Mouse (Mus musculus) embryonic facial prominence, embryonic 10.5 days (tissue): ENCODE results near the gene Cog4. TPM values are rescaled to one million over a fixed set of nuclear protein-coding genes. Genes with fewer than 3 reads are reported as not detected.
A peak's percentile ranks its signal among the peaks of the same experiment; 100 is the strongest.

ENCODE experiments used
- DNase-seq: peaks from one replicate; pipeline ENCODE4 v3.0.0-alpha.2; 2017; ENCODE audit warnings: low spot score
- H3K27ac ChIP-seq: fragments of 300-500 bp; sonication (generic); replicated peaks from 2 replicates; pipeline ENCODE4 v1.5.1; 2016; ENCODE audit warnings: mild to moderate bottlenecking
- H3K27me3 ChIP-seq: fragments of 300-500 bp; sonication (generic); replicated peaks from 2 replicates; pipeline ENCODE4 v1.6.1; 2016; ENCODE audit warnings: low read depth, mild to moderate bottlenecking; ENCODE audit not compliant: poor library complexity, severe bottlenecking
- H3K36me3 ChIP-seq: fragments of 300-500 bp; sonication (generic); replicated peaks from 2 replicates; pipeline ENCODE4 v1.6.1; 2016; ENCODE audit warnings: mild to moderate bottlenecking, moderate library complexity
- H3K4me1 ChIP-seq: fragments of 300-500 bp; sonication (generic); 2 replicates; pipeline ENCODE4 v1.6.1; 2016
- H3K4me3 ChIP-seq: fragments of 300-500 bp; sonication (generic); 2 replicates; pipeline ENCODE4 v1.5.1; 2016; ENCODE audit warnings: mild to moderate bottlenecking, moderate library complexity
- H3K9me3 ChIP-seq: fragments of 300-500 bp; sonication (generic); 2 replicates; pipeline ENCODE4 v1.6.1; 2016; ENCODE audit warnings: mild to moderate bottlenecking
- WGBS: fragments of 180-500 bp; shearing (Covaris S2); methylation state at CpG from one replicate; pipeline ENCODE4 v1.1.7; 2016; 5-methylcytosine and 5-hydroxymethylcytosine counted together
- polyA plus RNA-seq: library from polyadenylated mRNA; unstranded; fragments of >200 nt; fragmentation: Nextera tagmentation; extraction: Ambion mirVana; gene quantifications from 2 replicates; pipeline ENCODE4 v1.2.1, GENCODE M21; 2016

Gene Cog4
- polyA plus RNA-seq, 1 experiment from 2014 or later, result 83.5 TPM

DNA sequence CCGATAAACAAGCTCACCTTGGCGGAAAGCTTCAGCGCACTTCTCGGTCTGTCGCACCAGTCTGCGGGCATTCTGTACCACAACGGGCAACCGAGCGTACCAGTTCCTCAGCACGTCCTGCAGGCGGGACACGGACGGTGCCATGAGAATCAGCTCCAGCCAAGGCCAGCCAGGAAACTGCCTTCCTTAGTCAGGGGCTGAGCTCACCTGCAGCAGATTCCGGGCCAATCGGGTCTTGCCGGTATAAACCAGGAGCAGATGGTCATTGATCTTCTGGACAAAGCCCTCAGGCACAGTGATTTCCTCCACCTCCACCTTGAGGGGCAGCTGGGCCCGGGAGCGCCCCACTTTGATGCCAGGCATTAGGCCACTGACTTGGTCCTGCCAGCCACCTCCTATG, 37.4 kb downstream of the Cog4 start:
- Histone ChIP-seq H3K4me3 (no peak overlapping the region), H3K27me3 (no peaks in the 10 kb centered on the region), H3K36me3 (peaks cover 100% of the 10 kb centered on the region), H3K9me3 (no peaks in the 10 kb centered on the region), H3K27ac (no peak overlapping the region), H3K4me1 (no peaks in the 10 kb centered on the region)
- DNase-seq, result no peak
- WGBS, result 95% methylated on average over 18 of the region's 18 CpGs

DNA sequence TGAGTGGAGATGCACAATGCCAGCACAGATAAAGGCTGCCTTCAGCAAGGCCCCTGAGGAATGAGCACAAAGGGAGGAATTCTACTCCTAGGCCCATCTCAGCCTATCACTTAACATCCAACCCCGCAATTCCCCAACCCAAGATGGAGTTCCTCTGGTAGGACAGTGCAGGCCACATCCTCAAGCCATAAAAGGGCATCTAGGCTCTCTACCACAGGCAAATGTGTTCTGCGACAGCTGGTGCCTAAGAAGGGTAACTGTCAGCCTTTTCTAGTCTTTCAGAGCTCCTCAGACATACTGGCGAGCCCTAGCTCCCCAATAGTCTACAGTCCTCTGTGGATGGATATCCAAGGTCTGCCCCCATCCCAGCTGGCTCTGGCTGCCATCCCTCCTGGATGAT, 40.2 kb downstream of the Cog4 start:
- Histone ChIP-seq H3K27ac (no peak overlapping the region), H3K4me3 (no peak overlapping the region), H3K4me1 (peaks cover 6% of the 10 kb centered on the region; the same call in 1 of the 2 replicates), H3K27me3 (no peaks in the 10 kb centered on the region), H3K36me3 (peaks cover 97% of the 10 kb centered on the region), H3K9me3 (no peaks in the 10 kb centered on the region)
- no peak for DNase-seq
- WGBS, result 90% methylated on average over 3 of the region's 3 CpGs

DNA sequence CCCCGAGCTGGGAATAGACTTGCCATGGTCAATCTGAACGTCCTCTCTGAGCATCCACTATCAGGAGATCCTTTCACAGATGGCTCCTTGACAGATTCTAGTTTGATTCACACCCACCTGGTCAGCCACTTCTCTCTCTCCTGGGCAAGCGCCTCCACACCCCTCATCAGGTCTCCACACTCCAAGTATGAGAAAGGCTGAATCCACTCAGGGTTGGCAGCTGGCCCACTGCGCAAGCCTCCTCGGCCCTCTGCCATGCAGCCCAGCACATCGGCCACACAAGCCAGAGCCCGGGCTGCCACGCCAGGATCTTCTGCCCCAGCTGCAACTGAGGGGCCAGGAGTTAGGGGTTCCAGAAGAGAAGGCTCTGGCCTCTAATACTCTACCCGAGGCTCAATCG, 41.2 kb downstream of the Cog4 start:
- WGBS, result 90% methylated on average over 10 of the region's 10 CpGs
- Histone ChIP-seq H3K4me1 (peaks cover 6% of the 10 kb centered on the region; the same call in 1 of the 2 replicates), H3K4me3 (no peak overlapping the region), H3K36me3 (peaks cover 95% of the 10 kb centered on the region), H3K27ac (no peak overlapping the region), H3K9me3 (no peaks in the 10 kb centered on the region), H3K27me3 (no peaks in the 10 kb centered on the region)
- no peak for DNase-seq

DNA sequence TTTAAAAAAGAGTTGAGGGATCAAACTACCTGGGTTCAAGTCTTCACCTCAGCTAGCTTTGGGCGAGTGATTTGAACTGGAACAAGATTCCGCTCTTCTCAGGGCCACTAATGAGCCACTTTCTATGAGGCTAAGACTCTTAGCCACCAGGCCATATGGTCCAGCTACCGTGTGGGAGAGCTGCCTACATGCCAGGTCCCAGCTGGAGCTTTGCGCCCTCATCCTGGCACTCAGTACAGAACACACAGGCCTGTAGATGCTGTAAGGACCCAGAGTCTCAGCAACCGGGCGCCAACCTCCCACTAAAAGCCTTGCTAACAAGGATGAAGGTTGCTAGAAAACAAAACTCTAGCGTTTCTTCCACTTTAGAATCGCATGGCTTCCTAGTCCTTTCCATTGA, 42.0 kb downstream of the Cog4 start:
- WGBS, result 94% methylated on average over 8 of the region's 8 CpGs
- H3K36me3 ChIP-seq, result peaks cover 95% of the 10 kb centered on the region
- no peaks in the 10 kb centered on the region for H3K27me3 ChIP-seq
- no peak overlapping the region for H3K4me3 ChIP-seq
- no peak for DNase-seq
- no peaks in the 10 kb centered on the region for H3K9me3 ChIP-seq
- peaks cover 6% of the 10 kb centered on the region; the same call in 1 of the 2 replicates for H3K4me1 ChIP-seq
- no peak overlapping the region for H3K27ac ChIP-seq

DNA sequence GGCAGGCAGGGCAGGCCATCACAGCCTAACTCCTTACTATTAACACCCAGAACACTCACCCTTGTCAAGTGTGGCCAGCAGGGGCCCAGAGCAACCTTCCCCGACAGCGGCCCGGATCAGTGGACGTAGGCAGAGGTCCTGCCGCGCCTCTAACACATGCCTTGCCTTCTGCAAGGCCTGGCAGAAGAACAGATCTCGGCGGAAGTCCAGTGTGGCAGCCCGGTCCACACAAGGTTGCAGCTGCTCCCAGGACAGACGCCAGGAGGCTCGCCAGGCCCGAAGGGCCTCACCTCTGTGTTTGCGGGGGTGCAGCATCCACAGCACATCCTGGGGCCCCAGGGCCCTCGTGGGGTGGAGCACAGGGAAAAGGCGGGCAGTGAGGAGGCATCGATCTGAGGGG, 42.5 kb downstream of the Cog4 start:
- no peak overlapping the region for H3K27ac ChIP-seq
- DNase-seq, result no peak
- peaks cover 95% of the 10 kb centered on the region for H3K36me3 ChIP-seq
- H3K4me1 ChIP-seq, result peaks cover 6% of the 10 kb centered on the region; the same call in 1 of the 2 replicates
- no peak overlapping the region for H3K4me3 ChIP-seq
- H3K9me3 ChIP-seq, result no peaks in the 10 kb centered on the region
- no peaks in the 10 kb centered on the region for H3K27me3 ChIP-seq
- WGBS, result 93% methylated on average over 16 of the region's 16 CpGs

DNA sequence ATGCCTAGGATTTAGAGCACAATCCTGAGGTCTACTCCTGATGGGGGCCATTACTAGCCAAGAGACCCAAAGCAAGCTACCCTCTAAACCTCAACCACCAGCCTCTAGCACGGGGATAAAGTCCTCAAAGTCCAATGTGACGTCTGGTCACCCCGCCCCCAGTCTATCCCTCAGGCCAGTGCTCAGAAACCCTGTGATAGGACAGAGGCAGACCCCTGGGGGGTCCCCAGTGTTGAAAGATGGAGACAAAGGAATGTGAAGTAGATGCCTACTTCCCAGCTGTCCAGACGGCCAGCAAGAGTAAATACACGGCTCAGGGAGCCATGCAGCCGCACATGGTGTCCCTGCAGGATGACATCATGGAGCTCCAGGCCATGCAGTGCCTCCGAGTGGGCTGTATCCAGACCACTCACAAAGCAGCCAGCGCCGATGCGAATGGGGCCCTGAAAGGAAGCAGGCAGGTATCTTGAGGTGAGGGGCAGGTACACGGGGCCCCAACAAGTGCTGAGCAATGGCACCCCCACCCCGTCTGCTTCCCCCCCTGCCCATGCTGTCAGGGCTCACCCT, 43.6 kb downstream of the Cog4 start:
- H3K9me3 ChIP-seq, result no peaks in the 10 kb centered on the region
- no peaks in the 10 kb centered on the region for H3K27me3 ChIP-seq
- 80% methylated on average over 12 of the region's 12 CpGs for WGBS
- no peak overlapping the region; the same call in 1 of the 2 replicates for H3K27ac ChIP-seq
- peaks cover 95% of the 10 kb centered on the region for H3K36me3 ChIP-seq
- peaks cover 6% of the 10 kb centered on the region; the same call in 1 of the 2 replicates for H3K4me1 ChIP-seq
- peak; percentile 17 for DNase-seq
- no peak overlapping the region for H3K4me3 ChIP-seq

DNA sequence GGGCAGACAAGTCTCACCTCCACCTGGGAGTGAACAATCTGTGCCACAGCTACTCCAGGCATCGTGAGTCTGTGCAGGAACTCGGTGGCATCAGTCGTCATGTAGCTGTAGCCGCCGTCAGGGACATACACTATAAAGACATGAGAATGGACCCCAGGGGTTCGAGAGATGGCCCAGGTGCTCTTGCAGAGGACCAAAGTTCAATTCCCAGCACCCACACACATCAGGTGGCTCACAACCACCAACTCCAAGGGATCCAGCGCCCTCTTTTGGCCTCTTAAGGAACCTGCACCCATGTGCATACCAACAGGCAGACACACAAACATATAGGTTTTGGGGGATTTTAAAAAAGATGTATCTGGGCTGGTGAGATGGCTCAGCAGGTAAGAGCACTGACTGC, 45.6 kb downstream of the Cog4 start:
- Histone ChIP-seq H3K27me3 (no peaks in the 10 kb centered on the region), H3K4me1 (peaks cover 6% of the 10 kb centered on the region; the same call in 1 of the 2 replicates), H3K27ac (no peak overlapping the region), H3K36me3 (peaks cover 77% of the 10 kb centered on the region), H3K9me3 (no peaks in the 10 kb centered on the region), H3K4me3 (no peak overlapping the region)
- DNase-seq, result no peak
- 87% methylated on average over 7 of the region's 7 CpGs for WGBS

DNA sequence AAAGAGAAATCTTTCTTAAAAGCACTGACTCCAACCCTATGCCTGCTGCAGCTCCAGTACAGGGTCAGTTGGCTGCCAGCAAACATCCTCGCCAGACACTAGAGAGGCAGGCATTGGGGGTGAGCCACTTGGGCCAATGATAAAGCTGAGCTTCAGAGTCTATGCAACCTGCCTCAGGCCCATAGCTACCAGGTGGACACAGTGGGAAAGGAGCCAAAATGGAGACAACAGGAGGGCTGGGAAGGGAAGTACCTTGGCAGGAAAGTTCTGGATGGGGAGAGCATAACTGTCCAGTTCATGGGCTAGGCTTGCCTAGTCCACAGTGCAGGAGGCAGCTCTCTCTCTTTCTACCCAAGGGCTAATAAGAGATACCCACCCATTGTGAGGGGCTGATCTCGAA, 46.5 kb downstream of the Cog4 start:
- Histone ChIP-seq H3K36me3 (peaks cover 74% of the 10 kb centered on the region), H3K27ac (no peak overlapping the region), H3K4me3 (no peak overlapping the region), H3K4me1 (peaks cover 6% of the 10 kb centered on the region; the same call in 1 of the 2 replicates), H3K27me3 (no peaks in the 10 kb centered on the region), H3K9me3 (no peaks in the 10 kb centered on the region)
- no peak for DNase-seq
- WGBS, result 91% methylated on average over 2 of the region's 2 CpGs

DNA sequence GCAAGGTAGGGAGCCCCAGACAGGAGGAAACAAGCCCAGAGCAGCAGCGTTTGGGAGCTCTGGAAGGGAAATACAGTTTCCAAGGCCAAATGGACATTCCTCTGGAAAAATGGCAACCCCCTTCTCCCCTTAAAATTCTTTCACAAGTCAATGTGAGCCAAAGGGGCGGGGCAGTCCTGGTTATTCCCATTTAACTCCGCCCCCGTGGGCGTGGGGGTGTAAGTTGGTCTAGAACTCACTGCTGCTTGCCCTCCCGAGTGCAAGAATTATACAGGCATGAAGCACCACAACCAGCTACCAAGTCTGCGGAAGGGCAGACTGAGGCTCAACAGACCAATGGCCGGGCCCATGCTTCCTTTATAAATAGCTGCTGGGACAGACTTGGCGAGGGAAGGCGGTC, 48.5 kb downstream of the Cog4 start:
- DNase-seq, result no peak
- Histone ChIP-seq H3K9me3 (no peaks in the 10 kb centered on the region), H3K36me3 (peaks cover 73% of the 10 kb centered on the region), H3K4me1 (peaks cover 5% of the 10 kb centered on the region; the same call in 1 of the 2 replicates), H3K4me3 (no peak overlapping the region), H3K27ac (no peak overlapping the region), H3K27me3 (no peaks in the 10 kb centered on the region)
- WGBS, result 87% methylated on average over 10 of the region's 10 CpGs

DNA sequence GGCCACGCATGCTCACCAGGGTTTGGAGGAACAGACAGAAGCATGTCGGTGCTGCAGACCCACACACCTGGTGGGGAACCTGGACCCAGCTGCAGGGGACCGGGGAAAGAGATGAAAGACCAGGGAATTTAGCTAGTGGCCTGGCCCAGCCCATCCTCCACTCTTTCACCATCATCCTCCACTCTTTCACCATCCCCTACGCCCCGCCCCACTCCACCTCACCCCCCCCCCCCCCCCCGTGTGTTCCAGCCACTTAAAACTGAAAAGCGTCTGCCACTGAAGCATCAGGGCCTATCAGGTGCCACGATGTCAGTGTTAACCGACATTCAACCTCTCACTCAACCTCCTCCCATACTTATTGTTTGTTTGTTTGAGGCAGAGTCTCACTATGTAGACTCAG, 48.9 kb downstream of the Cog4 start:
- WGBS, result 82% methylated on average over 9 of the region's 9 CpGs

DNA sequence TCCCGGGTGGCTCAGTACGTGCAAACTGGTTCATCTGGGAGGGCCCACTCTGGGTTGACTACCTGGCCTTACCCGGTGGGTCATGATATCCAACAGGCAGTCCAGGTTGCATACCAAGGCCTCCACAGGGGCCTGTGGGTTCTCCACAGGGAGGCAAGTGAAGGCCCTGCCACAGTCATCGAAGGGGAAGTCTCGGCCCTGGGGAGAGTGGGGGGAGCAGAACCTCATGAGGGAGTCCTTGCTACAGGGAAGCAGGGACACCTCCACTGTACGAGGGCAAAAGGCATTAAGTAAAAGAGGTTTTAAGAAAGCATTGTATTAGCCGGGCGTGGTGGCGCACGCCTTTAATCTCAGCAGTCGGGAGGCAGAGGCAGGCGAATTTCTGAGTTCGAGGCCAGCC, 49.4 kb downstream of the Cog4 start:
- 95% methylated on average over 13 of the region's 13 CpGs for WGBS
- no peaks in the 10 kb centered on the region for H3K27me3 ChIP-seq
- H3K4me1 ChIP-seq, result no peaks in the 10 kb centered on the region
- H3K27ac ChIP-seq, result no peak overlapping the region
- peaks cover 64% of the 10 kb centered on the region for H3K36me3 ChIP-seq
- no peaks in the 10 kb centered on the region for H3K9me3 ChIP-seq
- H3K4me3 ChIP-seq, result no peak overlapping the region
- DNase-seq, result no peak

More for the DNA sequence above, 48.9 kb downstream of the Cog4 start:
- Histone ChIP-seq H3K27me3 (no peaks in the 10 kb centered on the region), H3K4me3 (no peak overlapping the region), H3K9me3 (no peaks in the 10 kb centered on the region), H3K36me3 (peaks cover 69% of the 10 kb centered on the region), H3K4me1 (peaks cover under 1% of the 10 kb centered on the region; the same call in 1 of the 2 replicates), H3K27ac (no peak overlapping the region)
- no peak for DNase-seq

DNA sequence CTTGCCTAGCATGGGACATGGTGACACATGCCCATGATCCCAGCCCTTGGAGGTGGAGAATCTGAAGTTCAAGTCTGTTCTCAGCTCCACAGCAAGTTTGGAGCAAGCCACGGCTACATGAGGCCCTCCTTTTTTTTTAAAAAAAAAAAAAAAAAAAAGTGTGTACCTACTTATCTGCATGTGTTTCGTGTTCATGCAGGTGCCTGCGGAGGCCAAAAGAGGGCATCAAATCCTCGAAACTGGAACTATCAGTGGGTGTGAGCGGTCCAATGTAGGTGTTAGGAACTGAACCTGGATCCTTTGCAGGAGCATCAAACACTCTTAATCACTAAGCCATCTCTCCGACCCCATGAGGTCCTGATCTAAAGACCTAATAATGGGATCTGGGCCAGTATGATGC, 51.1 kb downstream of the Cog4 start:
- H3K4me1 ChIP-seq, result peaks cover 9% of the 10 kb centered on the region; the same call in 1 of the 2 replicates
- DNase-seq, result no peak
- no peak overlapping the region for H3K4me3 ChIP-seq

DNA sequence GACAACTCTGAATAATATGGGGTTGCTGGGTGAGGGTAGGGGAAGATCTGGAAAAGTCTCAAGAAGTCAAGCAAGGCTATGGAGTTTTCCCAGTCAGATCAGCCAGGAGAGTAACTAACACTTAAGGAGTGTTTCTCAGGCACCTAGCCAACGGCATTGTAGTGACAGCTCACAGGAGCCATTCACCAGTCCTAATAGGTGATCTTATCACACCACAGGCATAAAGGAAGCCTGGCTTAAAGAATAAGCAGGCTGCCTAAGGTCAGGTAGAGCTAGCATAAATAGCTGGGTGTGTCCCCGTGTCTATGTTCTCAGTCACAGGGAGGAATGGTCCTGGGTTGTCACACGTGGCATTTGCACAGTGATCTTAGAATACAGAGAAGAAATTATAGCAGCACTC, 54.7 kb downstream of the Cog4 start:
- WGBS, result 79% methylated on average over 3 of the region's 3 CpGs
- DNase-seq, result no peak

More for the DNA sequence above, 51.1 kb downstream of the Cog4 start:
- WGBS, result 94% methylated on average over 6 of the region's 6 CpGs
- H3K27ac ChIP-seq, result no peak overlapping the region
- H3K36me3 ChIP-seq, result peaks cover 51% of the 10 kb centered on the region
- no peaks in the 10 kb centered on the region for H3K27me3 ChIP-seq
- H3K9me3 ChIP-seq, result no peaks in the 10 kb centered on the region

More for the DNA sequence above, 54.7 kb downstream of the Cog4 start:
- H3K4me1 ChIP-seq, result peaks cover 9% of the 10 kb centered on the region; the same call in 1 of the 2 replicates
- no peaks in the 10 kb centered on the region for H3K27me3 ChIP-seq
- H3K27ac ChIP-seq, result no peak overlapping the region
- H3K9me3 ChIP-seq, result no peaks in the 10 kb centered on the region
- peaks cover 25% of the 10 kb centered on the region for H3K36me3 ChIP-seq
- H3K4me3 ChIP-seq, result no peak overlapping the region
